Mouse (Mus musculus) bone marrow macrophage, adult 2 months (primary cell): ENCODE measurements around the gene Prmt8.

ENCODE experiments used
- CTCF ChIP-seq: IDR thresholded peaks from 2 replicates; pipeline ENCODE4 v1.5.1; 2012; ENCODE audit warnings: low read depth, mild to moderate bottlenecking, low read length, moderate library complexity
- POLR2A ChIP-seq: IDR thresholded peaks from 2 replicates; pipeline ENCODE4 v1.6.1; 2012; ENCODE audit warnings: mild to moderate bottlenecking, low read depth, low read length, borderline replicate concordance

DNA sequence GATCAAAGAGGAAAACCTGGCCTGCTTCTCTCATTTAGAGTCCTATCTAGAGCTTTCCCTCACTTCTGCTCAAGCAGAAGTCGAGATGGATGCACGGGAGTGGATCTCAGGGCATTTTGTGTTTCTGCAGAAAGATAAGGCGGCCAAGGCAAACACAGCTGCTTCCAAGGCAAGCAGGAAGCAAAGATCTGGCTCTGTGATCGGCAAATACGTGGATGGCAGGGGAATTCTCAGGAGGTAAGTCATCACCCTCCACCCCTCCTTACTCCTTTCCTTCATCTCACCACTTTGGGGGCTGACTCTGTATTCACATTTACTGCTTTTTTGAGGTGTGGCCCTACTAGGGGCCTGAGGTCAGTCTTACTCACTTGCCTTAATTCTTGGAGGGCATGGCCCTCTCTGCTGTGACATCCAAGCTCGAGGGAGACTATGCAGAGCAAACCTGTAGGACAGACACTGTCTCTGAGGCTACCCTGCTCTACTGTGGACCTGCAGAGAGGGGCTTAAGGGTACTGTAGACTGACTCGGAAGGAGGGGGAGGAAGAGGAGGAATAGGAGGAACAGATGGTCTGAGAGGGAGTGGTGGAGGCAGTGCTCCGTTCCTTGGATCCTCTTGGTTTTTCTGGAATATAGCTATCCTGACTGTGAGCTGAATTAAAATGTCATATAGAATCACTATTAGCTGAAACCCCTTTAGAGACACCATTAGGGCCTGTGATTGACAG is 128.0 kb downstream of the Prmt8 start:
- TF ChIP-seq POLR2A (no peak), CTCF (no peak)
